Mouse (Mus musculus) CH12.LX (cell line): Measurements from ENCODE around the gene H2afj. TPM values are rescaled to one million over a fixed set of nuclear protein-coding genes. Genes with fewer than 3 reads are reported as not detected.
A peak's percentile ranks its signal among the peaks of the same experiment; 100 is the strongest.

Source experiments
- DNase-seq: peaks from one replicate; pipeline ENCODE4 v3.0.0-alpha.2; 2013; ENCODE audit errors: extremely low read depth
- H3K27ac ChIP-seq: 2 replicates; pipeline ENCODE4 v1.5.1; 2012; ENCODE audit warnings: low read depth, mild to moderate bottlenecking, control low read depth, moderate library complexity; ENCODE audit not compliant: insufficient read depth
- H3K27me3 ChIP-seq: replicated peaks from 2 replicates; pipeline ENCODE3; 2012; ENCODE audit warnings: inconsistent platforms
- H3K36me3 ChIP-seq, 2 experiments: replicated peaks in 1 of 2; 2 replicates each; pipeline versions ENCODE3 to v1.6.1; 2012; ENCODE audit warnings: inconsistent platforms in 1 of 2, low read length in 1 of 2, mild to moderate bottlenecking in 1 of 2, mixed read lengths in 1 of 2, moderate library complexity in 1 of 2; ENCODE audit not compliant: control insufficient read depth in 1 of 2, insufficient read depth in 1 of 2
- H3K4me1 ChIP-seq, 2 experiments: 2 replicates each; pipeline ENCODE4 v1.6.1; 2012; ENCODE audit warnings: inconsistent platforms in 1 of 2, moderate library complexity in 1 of 2; ENCODE audit not compliant: insufficient read depth in 2 of 2, control insufficient read depth in 1 of 2
- H3K4me2 ChIP-seq: 2 replicates; pipeline ENCODE4 v1.6.1; 2012; ENCODE audit warnings: low read depth, mild to moderate bottlenecking, control low read depth; ENCODE audit not compliant: poor library complexity, insufficient read depth, severe bottlenecking
- H3K4me3 ChIP-seq, 3 experiments: fragments of 150-350 bp in 1 of 3; sonication (generic) in 1 of 3; replicated peaks in 1 of 3; 2 replicates each; pipeline versions ENCODE3 to v1.5.1; 2011 to 2012; ENCODE audit warnings: low read depth in 2 of 3, low read length in 2 of 3, mild to moderate bottlenecking in 2 of 3, moderate library complexity in 2 of 3, control low read depth in 1 of 3, improper control_type of control experiment in 1 of 3, inconsistent platforms in 1 of 3, mixed read lengths in 1 of 3; ENCODE audit not compliant: poor library complexity in 1 of 3
- H3K79me2 ChIP-seq: replicated peaks from 2 replicates; pipeline ENCODE4 v1.6.1; 2012; ENCODE audit warnings: mild to moderate bottlenecking, moderate library complexity; ENCODE audit not compliant: control insufficient read depth, poor library complexity, insufficient read depth, severe bottlenecking; ENCODE audit errors: extremely low read depth
- H3K9ac ChIP-seq: 2 replicates; pipeline ENCODE4 v1.6.1; 2012; ENCODE audit warnings: low read depth, mild to moderate bottlenecking, control low read depth, moderate library complexity; ENCODE audit not compliant: insufficient read depth
- H3K9me3 ChIP-seq: replicated peaks from 2 replicates; pipeline ENCODE3; 2012; ENCODE audit warnings: low read length, inconsistent platforms, mixed read lengths
- BHLHE40 ChIP-seq: IDR thresholded peaks from 2 replicates; pipeline ENCODE4 v1.6.1; 2011; ENCODE audit warnings: mild to moderate bottlenecking, low read depth, low read length, improper control_type of control experiment
- CHD1 ChIP-seq: IDR thresholded peaks from 2 replicates; pipeline ENCODE4 v1.6.1; 2012; ENCODE audit warnings: low read depth, low read length, improper control_type of control experiment, inconsistent platforms
- CHD2 ChIP-seq: IDR thresholded peaks from 2 replicates; pipeline ENCODE4 v1.6.1; 2011; ENCODE audit warnings: low read length, improper control_type of control experiment
- CTCF ChIP-seq, 2 experiments: IDR thresholded peaks in 1 of 2; conservative IDR thresholded peaks in 1 of 2; 2 replicates each; pipeline ENCODE4 v1.5.1; 2011 to 2012; ENCODE audit warnings: low read depth in 2 of 2, low read length in 2 of 2, improper control_type of control experiment in 1 of 2, inconsistent platforms in 1 of 2, mild to moderate bottlenecking in 1 of 2, moderate library complexity in 1 of 2
- ELF1 ChIP-seq: IDR thresholded peaks from 2 replicates; pipeline ENCODE4 v1.6.1; 2014; ENCODE audit warnings: low read depth, mild to moderate bottlenecking, inconsistent platforms, low read length, improper control_type of control experiment
- EP300 ChIP-seq: IDR thresholded peaks from 2 replicates; pipeline ENCODE4 v1.6.1; 2011; ENCODE audit warnings: low read length, improper control_type of control experiment
- ETS1 ChIP-seq: conservative IDR thresholded peaks from 2 replicates; pipeline ENCODE4 v1.6.1; 2012; ENCODE audit warnings: low read depth, mild to moderate bottlenecking, inconsistent platforms, low read length, improper control_type of control experiment, moderate library complexity
- HCFC1 ChIP-seq: IDR thresholded peaks from 2 replicates; pipeline ENCODE4 v1.6.1; 2012; ENCODE audit warnings: low read depth, mild to moderate bottlenecking, inconsistent platforms, low read length, improper control_type of control experiment
- IRF4 ChIP-seq: IDR thresholded peaks from 2 replicates; pipeline ENCODE4 v1.6.1; 2014; ENCODE audit warnings: low read depth, mild to moderate bottlenecking, inconsistent platforms, low read length, improper control_type of control experiment
- JUN ChIP-seq: IDR thresholded peaks from 2 replicates; pipeline ENCODE4 v1.6.1; 2011; ENCODE audit warnings: low read depth, mild to moderate bottlenecking, low read length, improper control_type of control experiment, moderate library complexity; ENCODE audit not compliant: insufficient read depth
- KAT2A ChIP-seq: IDR thresholded peaks from 2 replicates; pipeline ENCODE4 v1.6.1; 2012; ENCODE audit warnings: low read length, improper control_type of control experiment, inconsistent platforms; ENCODE audit not compliant: insufficient replicate concordance
- MAFK ChIP-seq: IDR thresholded peaks from 2 replicates; pipeline ENCODE4 v1.6.1; 2011; ENCODE audit warnings: low read length, improper control_type of control experiment; ENCODE audit not compliant: insufficient replicate concordance
- MAX ChIP-seq: IDR thresholded peaks from 2 replicates; pipeline ENCODE4 v1.6.1; 2011; ENCODE audit warnings: low read length, improper control_type of control experiment
- MAZ ChIP-seq: IDR thresholded peaks from 2 replicates; pipeline ENCODE4 v1.6.1; 2012; ENCODE audit warnings: low read depth, mild to moderate bottlenecking, inconsistent platforms, low read length, improper control_type of control experiment, moderate library complexity
- MEF2A ChIP-seq: IDR thresholded peaks from 2 replicates; pipeline ENCODE4 v1.6.1; 2014; ENCODE audit warnings: low read depth, mild to moderate bottlenecking, inconsistent platforms, low read length, improper control_type of control experiment, borderline replicate concordance
- MXI1 ChIP-seq: IDR thresholded peaks from 2 replicates; pipeline ENCODE4 v1.6.1; 2011; ENCODE audit warnings: mild to moderate bottlenecking, low read depth, low read length, improper control_type of control experiment
- MYC ChIP-seq: IDR thresholded peaks from 2 replicates; pipeline ENCODE4 v1.6.1; 2011; ENCODE audit warnings: low read depth, mild to moderate bottlenecking, improper control_type of control experiment, low read length
- NELFE ChIP-seq: IDR thresholded peaks from 2 replicates; pipeline ENCODE4 v1.6.1; 2011; ENCODE audit warnings: low read depth, low read length, improper control_type of control experiment
- NRF1 ChIP-seq: IDR thresholded peaks from 2 replicates; pipeline ENCODE4 v1.6.1; 2014; ENCODE audit warnings: low read depth, mild to moderate bottlenecking, inconsistent platforms, low read length, improper control_type of control experiment, moderate library complexity
- PAX5 ChIP-seq: IDR thresholded peaks from 2 replicates; pipeline ENCODE4 v1.6.1; 2012; ENCODE audit warnings: low read length, inconsistent platforms, mixed read lengths
- POLR2A ChIP-seq: IDR thresholded peaks from 2 replicates; pipeline ENCODE4 v1.6.1; 2011; ENCODE audit warnings: low read depth, mild to moderate bottlenecking, improper control_type of control experiment, low read length
- POLR2AphosphoS2 ChIP-seq: IDR thresholded peaks from 2 replicates; pipeline ENCODE4 v1.6.1; 2011; ENCODE audit warnings: low read depth, low read length, improper control_type of control experiment
- RAD21 ChIP-seq: IDR thresholded peaks from 2 replicates; pipeline ENCODE4 v1.6.1; 2011; ENCODE audit warnings: low read depth, mild to moderate bottlenecking, low read length, improper control_type of control experiment, moderate library complexity
- RCOR1 ChIP-seq: conservative IDR thresholded peaks from 2 replicates; pipeline ENCODE4 v1.6.1; 2012; ENCODE audit warnings: low read depth, mild to moderate bottlenecking, inconsistent platforms, low read length, improper control_type of control experiment
- SIN3A ChIP-seq: IDR thresholded peaks from 2 replicates; pipeline ENCODE4 v1.6.1; 2012; ENCODE audit warnings: low read length, improper control_type of control experiment, inconsistent platforms
- TBP ChIP-seq: conservative IDR thresholded peaks from 2 replicates; pipeline ENCODE4 v1.6.1; 2011; ENCODE audit warnings: low read depth, low read length, improper control_type of control experiment
- UBTF ChIP-seq: IDR thresholded peaks from 2 replicates; pipeline ENCODE4 v1.6.1; 2012; ENCODE audit warnings: low read depth, mild to moderate bottlenecking, inconsistent platforms, low read length, improper control_type of control experiment, moderate library complexity
- USF1 ChIP-seq: IDR thresholded peaks from 2 replicates; pipeline ENCODE4 v1.6.1; 2014; ENCODE audit warnings: low read depth, mild to moderate bottlenecking, inconsistent platforms, low read length, improper control_type of control experiment
- USF2 ChIP-seq: conservative IDR thresholded peaks from 2 replicates; pipeline ENCODE4 v1.6.1; 2011; ENCODE audit warnings: low read depth, low read length, improper control_type of control experiment
- ZC3H11A ChIP-seq: IDR thresholded peaks from 2 replicates; pipeline ENCODE4 v1.6.1; 2012; ENCODE audit warnings: low read depth, mild to moderate bottlenecking, inconsistent platforms, low read length, improper control_type of control experiment
- ZKSCAN1 ChIP-seq: IDR thresholded peaks from 2 replicates; pipeline ENCODE4 v1.6.1; 2012; ENCODE audit warnings: low read depth, inconsistent platforms, low read length, improper control_type of control experiment, borderline replicate concordance
- ZNF384 ChIP-seq: IDR thresholded peaks from 2 replicates; pipeline ENCODE4 v1.6.1; 2012; ENCODE audit warnings: low read depth, low read length, improper control_type of control experiment, inconsistent platforms
- dilution Hi-C: fragments of 300-500 bp; cut with MboI; formaldehyde crosslinking; loops from 2 replicates; pipeline ENCODE4 v1.14.3; 2020; ENCODE audit warnings: low sequenced_read_pairs; ENCODE audit not compliant: extremely low pct_unique_long_range_greater_than_20kb, extremely low pct_ligation_motif_present
- in situ Hi-C: fragments of 300-500 bp; cut with MboI; formaldehyde crosslinking; loops from 3 replicates; pipeline ENCODE4 v1.14.3; 2019; ENCODE audit warnings: low sequenced_read_pairs, low pct_ligation_motif_present, low pct_unique_long_range_greater_than_20kb, mixed read lengths
- polyA plus RNA-seq: library from polyadenylated mRNA; unstranded; fragments of >175 nt; gene quantifications from 2 replicates; pipeline ENCODE4 v1.2.1, GENCODE M21; 2012; ENCODE audit warnings: low read depth; ENCODE audit not compliant: insufficient read length
- total RNA-seq, 2 experiments: library from RNA; depleted of rRNA; stranded (reverse); fragments of 300-350 nt in 1 of 2; fragments of >200 nt in 1 of 2; gene quantifications; 2 replicates each; pipeline ENCODE4 v1.2.3; 2012 to 2014

H2afj gene
- total and polyA plus RNA-seq, 3 experiments: 124 to 217 (median 158) TPM

DNA sequence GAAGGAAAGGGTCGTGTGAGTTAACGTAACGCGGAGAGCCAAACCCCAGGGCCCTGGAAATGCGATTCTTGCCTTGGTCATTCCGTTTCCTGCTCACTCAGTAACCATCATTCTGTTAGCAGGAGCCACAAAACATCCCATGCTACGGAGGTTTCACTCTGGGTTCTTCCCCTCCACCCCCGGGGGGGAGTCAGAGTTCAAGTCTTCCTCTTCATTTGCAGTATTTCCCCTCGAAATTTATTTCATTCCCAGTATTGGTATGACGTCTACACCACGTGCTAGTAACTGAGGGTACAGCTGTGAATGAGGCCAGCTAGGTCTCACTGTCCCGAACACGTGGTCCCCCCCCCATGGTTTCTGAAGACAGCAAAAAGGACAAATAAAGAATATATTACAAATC, 1.6 kb downstream of the H2afj start:
- Histone ChIP-seq H3K4me2 (peak overlapping the region; percentile 94), H3K9me3 (no peaks in the 10 kb centered on the region), H3K79me2 (peaks cover 30% of the 10 kb centered on the region), H3K27ac (no peak overlapping the region), H3K4me1 (peaks cover 6 to 50% of the 10 kb centered on the region in 2 experiments), H3K36me3 (peaks cover 24 to 41% of the 10 kb centered on the region in 2 experiments), H3K9ac (peak overlapping the region; percentile 67), H3K27me3 (no peaks in the 10 kb centered on the region), H3K4me3 (peak overlapping the region; percentile 86 to 92 (median 90))
- in situ Hi-C loops: no loop called here
- TF ChIP-seq ELF1 (no peak), HCFC1 (no peak), UBTF (no peak), MAX (peak; percentile 98), RCOR1 (no peak), POLR2A (no peak), POLR2AphosphoS2 (no peak), TBP (no peak), IRF4 (0 out of 2 replicates have a peak, but pooled peaks have one; percentile 10), BHLHE40 (peak; percentile 60), NRF1 (no peak), JUN (no peak), USF1 (no peak), CTCF (conservative IDR thresholded peaks at IDR 0.05 in 1 of 2, IDR thresholded peaks at IDR 0.05 in 1 of 2; ENCODE audit: low read depth in 2 of 2, low read length in 2 of 2) (no peak), SIN3A (no peak; the same call in 1 of the 2 replicates), ZC3H11A (no peak), MEF2A (no peak), KAT2A (no peak), MAZ (no peak), RAD21 (no peak), CHD1 (no peak), ETS1 (0 out of 2 replicates have a peak, but pooled peaks have one; percentile 15), NELFE (no peak), MAFK (no peak), MYC (peak; percentile 98), CHD2 (no peak), EP300 (no peak), ZNF384 (no peak), USF2 (peak; percentile 46), ZKSCAN1 (no peak), MXI1 (peak; percentile 94), PAX5 (no peak)
- dilution Hi-C loops: no loop called here
- peak; percentile 58 for DNase-seq
